Mouse (Mus musculus) cerebellum, adult 2 months (tissue): Measurements from ENCODE around the gene Ubxn7.

Experiments
- CTCF ChIP-seq: fragments of 200-500 bp; IDR thresholded peaks from 2 replicates; pipeline ENCODE4 v1.5.1; 2011; ENCODE audit warnings: low read depth, mild to moderate bottlenecking, control low read depth, low read length, moderate library complexity, borderline replicate concordance; ENCODE audit not compliant: insufficient read depth
- POLR2A ChIP-seq: fragments of 200-500 bp; IDR thresholded peaks from 2 replicates; pipeline ENCODE4 v1.6.1; 2011; ENCODE audit warnings: low read length, control low read depth, borderline replicate concordance; ENCODE audit not compliant: insufficient read depth

GRCm38 (mm10) chr16:32363530-32363929 is 31.5 kb downstream of the Ubxn7 start:
- TF ChIP-seq CTCF (no peak), POLR2A (no peak)
